Mouse (Mus musculus): Measurements from ENCODE around the gene Engase. TPM values are rescaled to one million over a fixed set of nuclear protein-coding genes. Genes with fewer than 3 reads are reported as not detected.

The Engase gene
- 8.3 and 9.3 TPM in 2 replicates for polyA plus RNA-seq (2012; rRNA removed)

- no peaks in the 10 kb centered on the region for H3K27me3 ChIP-seq (ENCODE audit: control insufficient read depth, insufficient read depth, low read length)
- peak within 1 kb of the TSS; percentile 78 for H3K4me3 ChIP-seq (replicated peaks; ENCODE audit: insufficient read depth, low read depth, low read length)
- H3K27ac ChIP-seq (ENCODE audit: insufficient read depth, low read length) = no peak within 1 kb of the TSS
- H3K4me1 ChIP-seq (ENCODE audit: control insufficient read depth, insufficient read depth, low read length) = peaks cover 12% of the 10 kb centered on the region; the same call in 1 of the 2 replicates
- TF ChIP-seq POLR2A (IDR thresholded peaks at IDR 0.05; ENCODE audit: borderline replicate concordance, insufficient read depth, low read length) = peak; percentile 64
- TF ChIP-seq CTCF (IDR thresholded peaks at IDR 0.05; ENCODE audit: borderline replicate concordance, insufficient read depth, low read depth, low read length) = no peak
- DNase-seq = peak; percentile 95 to 96
- under 1% methylated on average over 57 of the region's 57 CpGs for WGBS
Observed at GRCm38 (mm10) chr11:118476396-118477373, at the start of gene Engase. TSS of gene Engase (plus strand) at chr11:118476829.

- WGBS = 67% methylated on average over 3 of the region's 3 CpGs
- TF ChIP-seq CTCF (IDR thresholded peaks at IDR 0.05; ENCODE audit: borderline replicate concordance, insufficient read depth, low read depth, low read length) = no peak
- no peak overlapping the region for H3K4me3 ChIP-seq (replicated peaks; ENCODE audit: insufficient read depth, low read depth, low read length)
- H3K4me1 ChIP-seq (ENCODE audit: control insufficient read depth, insufficient read depth, low read length) = peaks cover 17% of the 10 kb centered on the region
- H3K27ac ChIP-seq (ENCODE audit: insufficient read depth, low read length) = no peak overlapping the region
- no peak for DNase-seq
- H3K27me3 ChIP-seq (ENCODE audit: control insufficient read depth, insufficient read depth, low read length) = no peaks in the 10 kb centered on the region
Observed at GRCm38 (mm10) chr11:118427266-118427779, 49.3 kb upstream of the Engase start.

- peaks cover 16% of the 10 kb centered on the region for H3K4me1 ChIP-seq (ENCODE audit: control insufficient read depth, insufficient read depth, low read length)
Observed at GRCm38 (mm10) chr11:118427986-118428385, 48.6 kb upstream of the Engase start, which contains the start of gene C1qtnf1. TSS of gene C1qtnf1 (plus strand) at chr11:118428203.

GRCm38 (mm10) chr11:118428460-118428868, 48.2 kb upstream of the Engase start:
- TF ChIP-seq CTCF (IDR thresholded peaks at IDR 0.05; ENCODE audit: borderline replicate concordance, insufficient read depth, low read depth, low read length) (no peak), POLR2A (IDR thresholded peaks at IDR 0.05; ENCODE audit: borderline replicate concordance, insufficient read depth, low read length) (no peak)
- DNase-seq = no peak
- Histone ChIP-seq H3K27ac (ENCODE audit: insufficient read depth, low read length) (no peak overlapping the region), H3K4me1 (ENCODE audit: control insufficient read depth, insufficient read depth, low read length) (peaks cover 14% of the 10 kb centered on the region), H3K4me3 (replicated peaks; ENCODE audit: insufficient read depth, low read depth, low read length) (no peak overlapping the region), H3K27me3 (ENCODE audit: control insufficient read depth, insufficient read depth, low read length) (no peaks in the 10 kb centered on the region)
- 23% methylated on average over 11 of the region's 11 CpGs for WGBS

More at GRCm38 (mm10) chr11:118427986-118428385, 48.6 kb upstream of the Engase start, which contains the start of gene C1qtnf1:
- no peak within 1 kb of the TSS for H3K27ac ChIP-seq (ENCODE audit: insufficient read depth, low read length)
- H3K4me3 ChIP-seq (replicated peaks; ENCODE audit: insufficient read depth, low read depth, low read length) = no peak within 1 kb of the TSS
- no peaks in the 10 kb centered on the region for H3K27me3 ChIP-seq (ENCODE audit: control insufficient read depth, insufficient read depth, low read length)
- 13% methylated on average over 8 of the region's 8 CpGs for WGBS
- TF ChIP-seq CTCF (IDR thresholded peaks at IDR 0.05; ENCODE audit: borderline replicate concordance, insufficient read depth, low read depth, low read length) (no peak), POLR2A (IDR thresholded peaks at IDR 0.05; ENCODE audit: borderline replicate concordance, insufficient read depth, low read length) (no peak)
- DNase-seq = no peak

GRCm38 (mm10) chr11:118428944-118429709, 47.5 kb upstream of the Engase start:
- no peak for DNase-seq
- 73% methylated on average over 8 of the region's 8 CpGs for WGBS
- Histone ChIP-seq H3K27me3 (ENCODE audit: control insufficient read depth, insufficient read depth, low read length) (no peaks in the 10 kb centered on the region), H3K4me1 (ENCODE audit: control insufficient read depth, insufficient read depth, low read length) (peaks cover 10% of the 10 kb centered on the region), H3K27ac (ENCODE audit: insufficient read depth, low read length) (no peak overlapping the region), H3K4me3 (replicated peaks; ENCODE audit: insufficient read depth, low read depth, low read length) (no peak overlapping the region)
- no peak for TF ChIP-seq CTCF (IDR thresholded peaks at IDR 0.05; ENCODE audit: borderline replicate concordance, insufficient read depth, low read depth, low read length)
- no peak for TF ChIP-seq POLR2A (IDR thresholded peaks at IDR 0.05; ENCODE audit: borderline replicate concordance, insufficient read depth, low read length)

- peaks cover 7% of the 10 kb centered on the region for H3K4me1 ChIP-seq (ENCODE audit: control insufficient read depth, insufficient read depth, low read length)
- H3K27me3 ChIP-seq (ENCODE audit: control insufficient read depth, insufficient read depth, low read length) = no peaks in the 10 kb centered on the region
- DNase-seq = no peak
- 66% methylated on average over 4 of the region's 4 CpGs for WGBS
- no peak overlapping the region for H3K27ac ChIP-seq (ENCODE audit: insufficient read depth, low read length)
- no peak for TF ChIP-seq CTCF (IDR thresholded peaks at IDR 0.05; ENCODE audit: borderline replicate concordance, insufficient read depth, low read depth, low read length)
- no peak for TF ChIP-seq POLR2A (IDR thresholded peaks at IDR 0.05; ENCODE audit: borderline replicate concordance, insufficient read depth, low read length)
- H3K4me3 ChIP-seq (replicated peaks; ENCODE audit: insufficient read depth, low read depth, low read length) = no peak overlapping the region
Observed at GRCm38 (mm10) chr11:118430291-118430885, 46.2 kb upstream of the Engase start.

All from cerebellum, adult 2 months (tissue).